Mouse (Mus musculus) layer of hippocampus, adult 2 months (tissue): ENCODE measurements around the gene Tppp3. TPM values are rescaled to one million over a fixed set of nuclear protein-coding genes. Genes with fewer than 3 reads are reported as not detected.
A peak's percentile ranks its signal among the peaks of the same experiment; 100 is the strongest.

Source experiments
- DNase-seq, 2 experiments: peaks; one replicate each; pipeline ENCODE4 v3.0.0; 2022; ENCODE audit warnings: low spot score in 2 of 2
- H3K27ac ChIP-seq: fragments of 200-600 bp; 2 replicates; pipeline ENCODE4 v1.8.1; 2022
- H3K4me3 ChIP-seq: fragments of 200-600 bp; 2 replicates; pipeline ENCODE4 v1.8.1; 2022; ENCODE audit warnings: mild to moderate bottlenecking
- CTCF ChIP-seq: fragments of 200-600 bp; conservative IDR thresholded peaks from 2 replicates; pipeline ENCODE4 v1.8.1; 2022; ENCODE audit warnings: antibody characterized with exemption, mild to moderate bottlenecking, moderate library complexity
- total RNA-seq, 2 experiments: library from RNA; stranded (reverse); gene quantifications; 2 replicates each; pipeline ENCODE4 v1.2.3; 2021

The Tppp3 gene
- total RNA-seq, 2 experiments from 2014 or later = 36.5 to 36.8 TPM

GRCm38 (mm10) chr8:105448188-105448587, 23.1 kb downstream of the Tppp3 start:
- Histone ChIP-seq H3K4me3 (no peak overlapping the region), H3K27ac (no peak overlapping the region)
- no peak for DNase-seq
- TF ChIP-seq CTCF = no peak

DNA sequence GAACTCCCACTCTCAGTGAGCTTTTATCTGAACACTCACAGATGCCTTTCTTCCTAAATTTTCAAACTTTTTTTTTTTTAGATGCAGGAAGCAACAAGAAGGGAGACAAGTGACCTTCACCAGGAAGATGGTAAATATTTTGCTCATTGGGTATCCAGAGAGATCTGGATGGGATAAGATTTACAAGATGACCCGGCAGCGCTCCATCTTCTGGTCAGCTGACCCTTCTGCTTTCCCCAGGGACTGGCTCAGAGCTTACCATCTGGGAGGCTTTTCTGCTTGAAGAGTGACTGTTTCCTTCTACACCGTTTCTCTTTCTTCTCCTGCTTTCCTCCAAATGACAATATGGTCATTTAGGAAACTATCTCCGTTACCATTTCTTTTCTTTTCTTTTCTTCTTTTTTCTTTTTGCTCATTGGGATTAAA, 25.2 kb downstream of the Tppp3 start:
- no peak for DNase-seq
- Histone ChIP-seq H3K27ac (peak overlapping the region; percentile 74), H3K4me3 (peak overlapping the region; percentile 5; the same call in 1 of the 2 replicates)
- no peak for TF ChIP-seq CTCF

- TF ChIP-seq CTCF = no peak
- DNase-seq = peak; percentile 40 to 46
- Histone ChIP-seq H3K4me3 (peak overlapping the region; percentile 5; the same call in 1 of the 2 replicates), H3K27ac (peak overlapping the region; percentile 74)
Observed at GRCm38 (mm10) chr8:105445296-105446126, 25.8 kb downstream of the Tppp3 start.

- Histone ChIP-seq H3K27ac (no peak overlapping the region), H3K4me3 (no peak overlapping the region)
- DNase-seq = no peak
- TF ChIP-seq CTCF = no peak
Observed at GRCm38 (mm10) chr8:105442661-105443060, 28.7 kb downstream of the Tppp3 start.

DNA sequence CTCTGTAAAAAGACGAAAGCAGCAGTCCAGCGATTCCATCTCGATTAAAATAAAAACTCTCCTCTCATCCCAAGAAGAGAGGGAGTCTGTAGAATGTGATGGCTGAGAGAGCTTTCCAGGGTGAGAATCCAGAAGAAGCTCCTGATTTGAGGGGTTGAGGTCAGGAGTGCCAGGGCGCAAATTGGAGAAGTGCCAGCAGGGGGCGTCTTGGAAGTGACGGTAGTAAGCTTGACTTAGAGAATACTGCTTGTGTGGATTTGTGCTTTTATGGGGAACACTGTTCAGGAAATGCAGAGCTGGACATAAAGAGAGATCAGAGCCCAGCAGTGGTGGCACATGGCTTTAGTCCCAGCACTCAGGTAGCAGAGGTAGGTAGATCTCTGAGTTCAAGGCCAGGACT, 29.9 kb downstream of the Tppp3 start:
- no peak for DNase-seq
- H3K27ac ChIP-seq = no peak overlapping the region
- H3K4me3 ChIP-seq = no peak overlapping the region
- TF ChIP-seq CTCF = peak; percentile 65

GRCm38 (mm10) chr8:105438865-105439264, 32.5 kb downstream of the Tppp3 start:
- no peak overlapping the region for H3K4me3 ChIP-seq
- no peak for DNase-seq
- peak; percentile 68 for TF ChIP-seq CTCF
- H3K27ac ChIP-seq = no peak overlapping the region

- H3K27ac ChIP-seq = no peak overlapping the region
- no peak overlapping the region for H3K4me3 ChIP-seq
- DNase-seq = no peak
- no peak for TF ChIP-seq CTCF
Observed at GRCm38 (mm10) chr8:105437078-105437748, 34.1 kb downstream of the Tppp3 start.

DNA sequence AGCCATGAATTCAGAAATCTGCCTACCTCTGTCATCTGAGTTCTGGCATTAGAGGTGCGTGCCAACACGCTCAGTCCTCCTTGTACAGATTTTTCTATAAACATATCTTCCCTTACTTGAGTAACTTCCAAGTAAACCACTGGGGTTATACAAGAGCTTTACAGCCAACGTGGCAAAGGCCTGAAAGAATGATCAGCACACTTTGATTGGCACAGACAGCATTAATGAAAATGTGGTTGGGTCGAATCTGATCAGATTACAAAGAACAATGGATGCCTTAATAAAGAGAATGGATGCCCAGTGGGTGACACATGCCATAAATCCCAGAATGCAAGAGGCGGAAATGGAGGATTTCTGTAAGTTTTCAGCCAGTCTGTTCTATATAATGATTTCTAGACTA, 35.1 kb downstream of the Tppp3 start:
- no peak overlapping the region for H3K27ac ChIP-seq
- no peak for TF ChIP-seq CTCF
- no peak for DNase-seq
- H3K4me3 ChIP-seq = no peak overlapping the region

DNA sequence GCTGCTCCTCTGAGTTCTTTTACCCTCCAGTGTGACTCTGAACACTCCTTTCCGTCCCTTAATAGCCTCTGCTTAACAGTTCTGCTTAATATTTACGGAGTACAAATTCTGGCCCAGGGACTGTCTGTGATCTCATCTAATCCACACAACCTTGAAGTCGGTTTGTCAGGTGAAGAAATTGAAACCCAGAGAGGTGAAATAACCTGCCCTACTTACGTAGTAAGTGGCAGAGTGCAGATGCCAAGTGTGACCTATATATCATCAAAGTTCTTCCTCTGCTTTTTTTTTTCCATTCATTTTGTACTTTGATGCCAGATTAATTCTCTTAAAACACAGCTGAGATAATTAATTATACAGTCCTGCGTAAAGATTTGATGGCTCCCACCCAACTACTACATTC, 37.2 kb downstream of the Tppp3 start:
- no peak for TF ChIP-seq CTCF
- no peak overlapping the region for H3K4me3 ChIP-seq
- no peak overlapping the region for H3K27ac ChIP-seq
- DNase-seq = no peak

GRCm38 (mm10) chr8:105433511-105433910, 37.8 kb downstream of the Tppp3 start:
- no peak overlapping the region for H3K4me3 ChIP-seq
- H3K27ac ChIP-seq = peak overlapping the region; percentile 56; the same call in 1 of the 2 replicates
- no peak for TF ChIP-seq CTCF
- DNase-seq = no peak

- peak overlapping the region; percentile 56 for H3K27ac ChIP-seq
- no peak for TF ChIP-seq CTCF
- no peak for DNase-seq
- no peak overlapping the region for H3K4me3 ChIP-seq
Observed at GRCm38 (mm10) chr8:105433021-105433420, 38.3 kb downstream of the Tppp3 start.

DNA sequence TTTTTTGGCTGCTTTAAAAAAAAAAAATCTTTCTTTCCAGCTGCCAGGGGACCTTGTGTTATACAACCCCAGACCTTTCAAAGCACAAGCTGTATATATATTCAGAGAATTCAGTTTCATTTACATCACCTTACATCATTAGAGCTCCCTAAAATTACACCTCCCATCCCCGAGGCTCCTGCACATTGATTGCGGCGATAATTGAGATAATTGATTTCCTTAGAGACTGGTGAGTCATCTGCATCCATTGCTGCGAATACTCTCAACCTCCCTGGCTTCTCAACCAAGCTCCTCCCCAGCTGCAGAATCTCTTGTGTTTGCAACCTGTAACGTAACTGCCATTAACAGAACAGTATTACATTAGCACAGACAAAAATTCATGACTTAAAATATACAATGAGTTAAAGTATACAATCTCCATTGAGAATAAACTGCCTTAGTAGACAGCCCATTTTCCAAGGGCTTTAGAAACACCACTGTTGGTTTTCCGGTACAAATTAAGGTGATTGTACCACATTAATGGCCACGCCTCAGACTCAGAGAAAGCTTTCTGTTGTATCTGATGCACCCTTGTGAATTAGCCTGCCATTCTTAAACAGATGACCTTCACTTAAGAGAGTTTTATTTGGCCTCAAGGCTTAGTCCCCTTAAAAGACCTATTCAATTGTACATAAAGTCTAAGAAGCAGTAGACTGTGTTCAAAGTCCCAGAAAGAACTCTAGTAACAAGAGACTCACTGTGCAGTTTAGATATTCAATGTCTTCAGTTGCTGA, 39.4 kb downstream of the Tppp3 start:
- no peak for DNase-seq
- no peak overlapping the region for H3K27ac ChIP-seq
- TF ChIP-seq CTCF = no peak
- H3K4me3 ChIP-seq = no peak overlapping the region

- H3K27ac ChIP-seq = no peak overlapping the region
- H3K4me3 ChIP-seq = no peak overlapping the region
- DNase-seq = no peak
- TF ChIP-seq CTCF = no peak
Observed at GRCm38 (mm10) chr8:105426878-105427277, 44.4 kb downstream of the Tppp3 start.
